Mouse (Mus musculus) kidney, postnatal 4 days (tissue): ENCODE data around the gene Dapp1.
"Not testable (repeated sequence)": the region's sequence is repeated elsewhere in the genome, so short reads cannot be mapped to it uniquely, and the experiment has no call there.

Source experiments
- DNase-seq, 2 experiments: peaks; one replicate each; pipeline ENCODE4 v3.0.0; 2021; ENCODE audit warnings: mixed read lengths in 2 of 2

Gene Dapp1

DNA sequence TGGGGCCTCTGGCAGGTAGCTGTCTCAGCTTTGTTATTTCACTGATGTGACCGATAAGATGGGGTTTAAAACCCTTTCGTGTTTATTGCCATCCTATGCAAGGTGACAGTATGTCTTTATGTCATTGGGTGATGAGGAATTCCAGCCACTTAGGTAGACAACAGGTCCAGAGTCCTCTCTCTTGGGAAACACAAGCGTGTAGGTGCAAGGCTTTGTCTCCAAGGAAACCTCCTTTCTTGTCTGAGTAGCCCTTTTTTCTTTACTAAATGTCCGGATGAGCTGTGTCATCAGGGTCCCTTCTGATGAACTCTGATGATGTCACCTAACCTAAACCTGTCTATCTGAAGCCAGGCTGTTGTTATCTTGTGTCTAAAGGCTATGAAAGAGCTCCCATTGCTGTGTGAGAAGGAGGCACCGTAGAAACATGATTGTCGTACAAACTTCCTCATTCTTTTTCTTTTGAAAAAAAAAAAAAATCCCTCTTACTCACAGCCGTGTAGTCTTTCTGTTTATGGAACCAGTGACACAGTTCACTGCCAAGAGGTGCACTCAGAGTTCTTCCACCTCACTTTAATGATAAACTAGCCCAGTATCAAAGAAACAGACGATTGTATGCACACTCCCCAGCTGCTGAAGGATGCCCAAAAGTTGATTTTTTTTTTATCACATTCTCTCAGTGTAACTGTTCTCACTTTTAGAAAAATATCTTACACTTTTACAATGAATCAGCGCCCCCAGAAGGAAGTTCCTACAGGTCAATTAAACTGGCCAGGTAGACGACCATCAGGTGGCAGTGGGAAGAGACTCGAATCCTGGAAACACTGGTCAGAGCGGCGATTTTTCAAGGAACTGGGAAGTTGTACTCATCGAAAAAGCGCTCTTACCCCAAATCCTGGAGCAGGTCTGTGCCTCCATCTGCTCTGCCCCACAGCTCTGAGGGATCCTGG is 637 bp downstream of the Dapp1 start:
- no peak for DNase-seq

DNA sequence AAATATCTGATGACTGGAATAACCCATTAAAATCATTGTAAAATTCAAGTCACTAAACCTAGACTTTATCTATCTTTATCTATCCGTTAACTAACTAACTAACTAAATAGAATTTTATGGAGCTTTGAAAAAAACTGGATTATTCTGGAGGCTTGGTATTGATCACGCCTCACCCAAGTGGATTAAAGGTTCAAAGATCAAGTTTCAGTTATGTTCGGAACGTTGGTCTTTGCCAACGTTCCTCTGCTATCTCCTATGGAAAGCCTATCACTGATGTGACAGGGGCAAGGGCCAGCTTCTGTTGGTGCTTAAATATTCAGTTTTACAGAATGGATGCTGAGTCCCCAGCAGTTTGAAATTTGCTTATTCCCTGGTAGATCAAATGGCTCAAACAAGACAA is 3.1 kb downstream of the Dapp1 start:
- DNase-seq: no peak

- no peak for DNase-seq
Observed at GRCm38 (mm10) chr3:137977629-137978041, 3.7 kb downstream of the Dapp1 start.

DNA sequence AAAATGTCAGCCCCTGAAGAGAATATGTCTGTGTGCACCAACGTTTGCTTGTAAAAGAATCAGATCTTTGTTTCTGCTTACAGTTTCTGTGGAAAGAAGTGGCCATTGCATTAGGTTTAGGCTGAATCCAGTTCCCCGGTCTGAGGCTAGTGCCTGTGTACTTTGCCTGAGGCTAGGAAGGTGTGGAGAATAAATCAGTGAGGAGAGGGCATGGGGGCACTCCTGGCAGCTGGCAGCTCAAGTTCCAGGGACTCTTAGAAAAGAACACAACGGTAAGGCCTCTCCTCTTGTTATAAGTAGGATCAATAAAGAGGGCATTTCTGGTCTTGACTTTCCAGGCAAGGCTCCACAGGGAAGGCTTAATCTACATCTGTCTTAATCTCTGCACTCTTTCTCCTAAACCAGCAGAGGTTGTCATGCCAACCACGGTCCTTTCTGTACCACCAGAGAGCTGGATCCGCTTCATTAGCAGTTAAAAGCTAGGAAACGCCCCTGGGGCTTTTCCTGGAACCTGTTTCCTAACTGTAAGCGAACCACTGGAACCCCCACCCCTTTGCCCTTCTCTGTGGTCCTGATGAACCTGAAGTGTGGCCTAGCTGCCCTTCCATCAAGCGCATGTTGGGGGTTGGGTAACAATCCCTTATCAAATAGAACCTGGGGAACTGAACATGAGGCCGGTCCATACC is 4.3 kb downstream of the Dapp1 start:
- peak; percentile 26 to 49 for DNase-seq

DNA sequence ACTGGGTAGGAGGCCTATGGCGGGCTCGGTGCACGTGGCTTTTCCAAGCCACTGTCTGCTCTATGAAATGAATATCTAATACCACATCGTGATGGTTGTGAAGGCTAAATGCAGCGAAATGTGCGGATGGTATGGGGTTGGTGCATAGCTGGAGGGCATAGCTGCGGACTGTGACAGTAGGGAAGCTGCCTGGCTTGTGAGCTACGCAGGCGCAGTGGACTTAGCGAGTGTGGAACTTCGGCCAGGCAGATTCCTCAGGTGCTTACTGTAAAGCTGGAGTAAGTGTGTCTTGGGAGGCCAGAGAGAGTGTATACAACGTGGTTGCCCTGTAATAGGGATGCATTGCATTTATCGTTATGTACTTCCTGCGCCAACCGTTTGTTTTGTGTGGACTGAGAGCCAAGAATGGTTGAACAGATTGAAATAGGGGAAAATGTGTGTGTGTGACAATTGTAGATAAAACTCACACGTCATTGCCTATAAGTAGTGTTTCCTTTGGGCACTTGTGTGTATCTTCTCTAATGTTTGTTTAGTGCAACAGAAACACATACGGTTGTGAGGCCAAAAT is 5.4 kb downstream of the Dapp1 start:
- DNase-seq: no peak

DNA sequence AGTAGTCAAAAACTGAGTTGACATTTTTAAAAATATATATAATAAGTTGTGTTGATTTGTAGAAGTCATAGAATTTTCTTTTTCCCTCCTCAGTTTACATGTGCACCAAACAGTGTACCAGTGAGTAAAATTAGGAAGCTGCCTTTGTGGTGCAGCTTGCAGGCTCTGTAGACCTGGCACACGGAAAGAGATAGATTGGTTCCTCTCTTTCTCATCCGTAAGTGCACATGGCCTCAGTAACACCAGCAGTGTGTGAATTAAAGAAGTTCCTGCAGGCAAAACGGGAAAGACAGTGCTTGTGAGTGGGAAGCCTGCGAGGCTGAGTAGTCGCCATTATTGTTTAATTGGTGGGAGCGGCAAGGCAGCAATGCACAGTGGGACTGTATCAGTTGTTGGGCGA is 5.9 kb downstream of the Dapp1 start:
- no peak for DNase-seq

- no peak for DNase-seq
Observed at GRCm38 (mm10) chr3:137974306-137974705, 7.0 kb downstream of the Dapp1 start.

DNA sequence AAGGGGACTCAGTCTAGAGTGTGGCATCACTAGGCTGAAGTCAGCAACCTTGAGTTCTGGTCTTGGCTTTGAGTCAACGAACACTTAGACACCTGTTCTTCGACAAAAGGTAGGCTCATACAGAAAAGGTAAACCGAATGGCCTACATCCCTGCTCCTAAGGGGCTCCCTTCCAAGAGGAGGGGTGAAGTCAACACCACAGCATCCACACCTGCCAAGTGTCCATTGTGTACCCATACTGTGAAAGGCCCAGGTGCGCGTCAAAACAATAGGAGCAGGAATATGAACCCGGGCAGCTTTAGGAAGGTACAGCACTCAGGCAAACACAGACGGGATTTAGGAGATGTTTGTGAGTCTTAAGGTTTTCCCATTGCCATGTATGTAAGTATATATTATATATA is 8.4 kb downstream of the Dapp1 start:
- DNase-seq: no peak

- no peak for DNase-seq
Observed at GRCm38 (mm10) chr3:137972224-137972623, 9.1 kb downstream of the Dapp1 start.

DNA sequence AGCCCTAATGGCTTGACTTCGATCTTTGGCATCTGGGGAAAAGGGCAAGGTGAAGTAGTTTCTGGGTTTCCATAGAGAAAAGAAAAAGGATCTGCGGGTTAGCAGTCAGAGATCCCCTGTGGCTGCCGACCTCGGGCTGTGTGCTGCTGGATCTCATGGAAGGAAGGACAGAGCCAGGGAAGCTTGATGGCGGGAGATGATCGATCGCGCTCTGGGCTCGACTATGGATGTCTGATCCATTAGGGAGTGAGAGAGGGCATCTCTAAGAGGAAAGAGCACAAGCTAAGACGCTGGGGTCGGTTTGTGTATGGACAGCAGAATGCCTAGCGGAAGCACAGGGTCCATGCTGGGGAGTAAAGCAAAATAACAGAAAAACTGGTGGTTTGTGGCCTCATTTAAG is 11.4 kb downstream of the Dapp1 start:
- DNase-seq: peak; percentile 64 to 71

DNA sequence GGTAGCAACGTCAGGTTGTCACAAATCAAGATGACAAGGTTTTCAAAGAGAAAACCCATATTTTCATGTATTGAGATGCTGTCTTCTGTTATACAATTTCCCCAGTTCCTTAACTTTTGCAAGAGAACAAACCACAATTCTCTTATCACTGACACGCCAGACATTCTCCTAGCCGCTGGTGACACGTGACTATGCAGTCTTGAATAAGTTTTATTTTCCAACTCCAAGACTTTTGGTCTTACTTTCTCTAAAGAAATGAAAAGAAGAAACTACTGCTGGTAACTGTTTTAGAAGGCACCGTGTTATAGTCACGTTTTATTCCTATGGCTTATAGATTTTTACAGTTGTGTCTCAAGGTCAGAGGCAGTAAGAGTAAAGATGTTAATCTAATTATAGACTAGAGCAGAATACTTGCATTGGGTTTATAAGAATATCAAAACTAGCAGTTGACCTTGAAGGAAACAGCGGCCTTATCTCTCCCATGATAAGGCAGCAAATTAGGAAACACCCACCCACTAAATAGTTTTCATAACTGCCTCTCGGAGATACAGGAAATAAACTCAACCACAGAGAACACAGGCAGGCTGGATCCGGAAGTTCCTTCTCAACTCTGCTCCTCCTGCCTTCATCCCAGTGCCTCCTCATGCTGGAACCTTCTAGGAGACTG is 12.4 kb downstream of the Dapp1 start:
- no peak for DNase-seq

DNA sequence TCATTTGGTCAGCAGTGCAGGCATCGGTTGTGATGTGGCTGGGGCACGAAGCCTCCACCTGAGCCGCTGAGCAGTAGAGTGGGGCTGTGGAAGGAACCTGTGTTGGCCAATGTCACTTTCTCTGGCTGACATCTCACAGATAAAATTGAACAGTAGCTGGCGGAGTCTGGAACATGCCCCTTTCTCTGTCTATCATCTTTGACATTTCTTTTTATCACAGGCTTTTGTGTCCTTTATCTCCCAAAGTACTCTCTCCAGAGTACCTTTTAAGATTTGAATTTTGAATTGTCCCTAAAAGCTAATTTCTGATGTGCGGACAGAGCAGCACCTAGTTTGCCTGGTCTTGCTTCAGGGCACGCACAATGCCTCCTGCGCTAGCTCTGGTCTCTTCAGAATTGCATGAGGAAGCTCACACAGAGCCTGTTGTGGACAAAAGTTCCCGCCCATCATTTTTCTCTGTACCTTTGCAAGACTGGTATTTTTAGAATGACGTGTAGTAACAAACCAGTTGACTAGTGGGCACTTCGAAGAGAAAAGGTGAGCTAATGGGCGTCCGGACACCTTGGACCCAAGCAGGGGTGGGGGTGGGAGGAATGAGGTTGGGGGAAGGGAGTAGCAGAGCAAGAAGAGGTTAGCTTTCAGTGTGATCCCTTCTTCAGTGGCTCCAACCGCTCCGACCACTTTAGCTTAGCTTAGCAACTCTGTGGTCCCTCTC is 13.1 kb downstream of the Dapp1 start:
- no peak for DNase-seq

- DNase-seq: not testable (repeated sequence)
Observed at GRCm38 (mm10) chr3:137964014-137964413, 17.3 kb downstream of the Dapp1 start.

- no peak for DNase-seq
Observed at GRCm38 (mm10) chr3:137963508-137963907, 17.8 kb downstream of the Dapp1 start.

DNA sequence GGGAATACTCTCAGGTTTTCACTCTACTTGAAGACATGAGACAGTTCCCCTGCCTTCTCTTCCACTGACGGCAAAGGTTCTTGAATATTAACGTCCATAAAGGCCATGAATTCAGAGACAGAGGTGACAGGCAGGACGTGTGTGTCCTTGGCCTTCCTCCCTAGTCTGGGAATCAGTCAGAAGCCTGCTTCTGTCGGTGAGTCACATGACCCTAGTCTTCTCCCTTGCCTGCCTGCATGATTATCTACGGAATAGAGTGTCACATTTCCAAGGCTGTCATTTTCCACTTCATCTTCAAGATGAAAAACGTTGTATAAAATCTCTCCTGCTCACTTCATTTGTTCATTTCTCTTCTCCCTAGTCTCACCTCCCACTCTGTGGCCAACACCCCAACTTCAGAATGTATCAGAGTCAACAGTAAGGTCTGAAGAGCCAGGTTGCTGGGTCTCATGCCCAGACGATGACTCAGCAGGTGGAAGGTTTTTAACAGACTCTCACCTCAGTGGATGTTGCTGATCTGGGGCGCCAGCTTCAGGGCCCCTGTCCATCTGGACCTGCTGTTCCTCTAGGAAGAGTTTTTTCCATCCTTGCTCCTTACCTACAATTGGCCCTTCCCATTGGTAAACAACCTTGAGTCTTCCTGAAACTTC is 19.5 kb downstream of the Dapp1 start:
- DNase-seq: no peak

GRCm38 (mm10) chr3:137959456-137959855 is 21.9 kb downstream of the Dapp1 start:
- DNase-seq: no peak

GRCm38 (mm10) chr3:137958352-137958751 is 23.0 kb downstream of the Dapp1 start:
- DNase-seq: no peak

GRCm38 (mm10) chr3:137957864-137958263 is 23.5 kb downstream of the Dapp1 start:
- DNase-seq: no peak

- DNase-seq: peak; percentile 26 to 37
Observed at GRCm38 (mm10) chr3:137955560-137956081, 25.7 kb downstream of the Dapp1 start.

- DNase-seq: no peak
Observed at GRCm38 (mm10) chr3:137954256-137954916, 27.0 kb downstream of the Dapp1 start.
